Mouse (Mus musculus) cortical plate, adult 2 months (tissue): ENCODE results near the gene Dchs1.
"Not testable (repeated sequence)": the region's sequence is repeated elsewhere in the genome, so short reads cannot be mapped to it uniquely, and the experiment has no call there.

Source experiments
- CTCF ChIP-seq: fragments of 200-500 bp; IDR thresholded peaks from 2 replicates; pipeline ENCODE4 v1.5.1; 2011; ENCODE audit warnings: mild to moderate bottlenecking, control low read depth, low read length; ENCODE audit not compliant: insufficient read depth; ENCODE audit errors: extremely low read depth
- POLR2A ChIP-seq: fragments of 200-500 bp; IDR thresholded peaks from 2 replicates; pipeline ENCODE4 v1.6.1; 2011; ENCODE audit warnings: mild to moderate bottlenecking, low read length, control low read depth; ENCODE audit not compliant: insufficient read depth; ENCODE audit errors: extremely low read depth

DNA sequence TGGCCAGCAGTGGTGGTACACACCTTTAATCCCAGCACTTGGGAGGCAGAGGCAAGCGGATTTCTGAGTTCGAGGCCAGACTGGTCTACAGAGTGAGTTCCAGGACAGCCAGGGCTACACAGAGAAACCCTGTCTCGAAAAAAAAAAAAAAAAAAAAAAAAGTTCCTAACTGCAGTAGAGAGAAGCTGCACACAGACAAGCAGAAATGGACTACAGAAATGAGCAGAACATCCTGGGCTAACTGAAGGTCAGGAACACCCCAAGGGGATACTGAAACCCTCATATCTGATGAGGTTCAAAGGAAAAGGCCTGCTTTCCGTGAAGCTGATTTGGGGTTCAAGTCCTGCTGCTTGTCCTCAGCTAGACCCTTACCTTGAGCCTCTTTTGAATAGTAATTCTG lies 52.0 kb downstream of the Dchs1 start:
- not testable (repeated sequence) for TF ChIP-seq CTCF, POLR2A
